Mouse (Mus musculus): ENCODE measurements around the gene Gm4559. TPM values are rescaled to one million over a fixed set of nuclear protein-coding genes. Genes with fewer than 3 reads are reported as not detected.
"Not testable (repeated sequence)": the region's sequence is repeated elsewhere in the genome, so short reads cannot be mapped to it uniquely, and the experiment has no call there.

Gm4559 gene
- polyA plus RNA-seq, 1 experiment from 2014 or later: not detected

GRCm38 (mm10) chr7:142279291-142279690, 5.1 kb upstream of the Gm4559 start:
- ATAC-seq; H3K9me3 ChIP-seq (ENCODE audit: low read length); DNase-seq; H3K4me3 ChIP-seq (ENCODE audit: low read depth, low read length); H3K9ac ChIP-seq (replicated peaks); H3K4me1 ChIP-seq (ENCODE audit: insufficient read depth); H3K27ac ChIP-seq (ENCODE audit: low read depth); H3K36me3 ChIP-seq (replicated peaks; ENCODE audit: insufficient read depth, low read length); H3K4me2 ChIP-seq (ENCODE audit: low read depth, low read length): not testable (repeated sequence)
- peaks cover 13% of the 10 kb centered on the region; the same call in 1 of the 2 replicates for H3K27me3 ChIP-seq (ENCODE audit: insufficient read depth, low read length)
- WGBS (ENCODE audit: insufficient replicate concordance): 62% methylated on average over 1 of the region's 1 CpGs
- TF ChIP-seq CTCF (IDR thresholded peaks at IDR 0.05; ENCODE audit: low read depth): 0 out of 2 replicates have a peak, but pooled peaks have one; percentile 4

- H3K9ac ChIP-seq (replicated peaks); ATAC-seq; H3K4me3 ChIP-seq (ENCODE audit: low read depth, low read length); H3K4me2 ChIP-seq (ENCODE audit: low read depth, low read length); H3K36me3 ChIP-seq (replicated peaks; ENCODE audit: insufficient read depth, low read length); H3K27ac ChIP-seq (ENCODE audit: low read depth); H3K27me3 ChIP-seq (ENCODE audit: insufficient read depth, low read length); H3K9me3 ChIP-seq (ENCODE audit: low read length); H3K4me1 ChIP-seq (ENCODE audit: insufficient read depth): not testable (repeated sequence)
- TF ChIP-seq CTCF (IDR thresholded peaks at IDR 0.05; ENCODE audit: low read depth): peak; percentile 67
- DNase-seq: peak; percentile 65
- 0% methylated on average over 3 of the region's 3 CpGs for WGBS (ENCODE audit: insufficient replicate concordance)
Observed at GRCm38 (mm10) chr7:142278183-142278582, 4.0 kb upstream of the Gm4559 start.

GRCm38 (mm10) chr7:142258254-142258653, 15.9 kb downstream of the Gm4559 start, which contains the start of gene Gm2431:
Gm2431 (minus strand) TSS chr7:142258354.
- not testable (repeated sequence) for H3K36me3 ChIP-seq (replicated peaks; ENCODE audit: insufficient read depth, low read length); H3K4me1 ChIP-seq (ENCODE audit: insufficient read depth); H3K4me3 ChIP-seq (ENCODE audit: low read depth, low read length); H3K27ac ChIP-seq (ENCODE audit: low read depth); H3K27me3 ChIP-seq (ENCODE audit: insufficient read depth, low read length); ATAC-seq; H3K9ac ChIP-seq (replicated peaks); H3K4me2 ChIP-seq (ENCODE audit: low read depth, low read length); H3K9me3 ChIP-seq (ENCODE audit: low read length); DNase-seq
- WGBS (ENCODE audit: insufficient replicate concordance): 44% methylated on average over 1 of the region's 1 CpGs

- peak; percentile 22 for DNase-seq
- Histone ChIP-seq H3K27me3 (ENCODE audit: insufficient read depth, low read length) (no peaks in the 10 kb centered on the region), H3K4me2 (ENCODE audit: low read depth, low read length) (no peak overlapping the region), H3K27ac (ENCODE audit: low read depth) (no peak overlapping the region), H3K4me3 (ENCODE audit: low read depth, low read length) (no peak overlapping the region), H3K4me1 (ENCODE audit: insufficient read depth) (no peaks in the 10 kb centered on the region), H3K9ac (replicated peaks) (no peak overlapping the region), H3K36me3 (replicated peaks; ENCODE audit: insufficient read depth, low read length) (no peaks in the 10 kb centered on the region), H3K9me3 (ENCODE audit: low read length) (no peaks in the 10 kb centered on the region)
- 0% methylated on average over 2 of the region's 2 CpGs for WGBS (ENCODE audit: insufficient replicate concordance)
- ATAC-seq: no peak
- peak; percentile 64 for TF ChIP-seq CTCF (IDR thresholded peaks at IDR 0.05; ENCODE audit: low read depth)
- no peak for TF ChIP-seq EP300 (IDR thresholded peaks at IDR 0.05; ENCODE audit: low read depth)
Observed at GRCm38 (mm10) chr7:142255517-142255916, 18.6 kb downstream of the Gm4559 start.

GRCm38 (mm10) chr7:142249824-142250223, 24.3 kb downstream of the Gm4559 start:
- Histone ChIP-seq H3K36me3 (replicated peaks; ENCODE audit: insufficient read depth, low read length) (no peaks in the 10 kb centered on the region), H3K4me2 (ENCODE audit: low read depth, low read length) (no peak overlapping the region), H3K4me1 (ENCODE audit: insufficient read depth) (no peaks in the 10 kb centered on the region), H3K9me3 (ENCODE audit: low read length) (no peaks in the 10 kb centered on the region), H3K9ac (replicated peaks) (no peak overlapping the region), H3K27ac (ENCODE audit: low read depth) (no peak overlapping the region), H3K4me3 (ENCODE audit: low read depth, low read length) (no peak overlapping the region), H3K27me3 (ENCODE audit: insufficient read depth, low read length) (no peaks in the 10 kb centered on the region)
- 6% methylated on average over 1 of the region's 1 CpGs for WGBS (ENCODE audit: insufficient replicate concordance)
- ATAC-seq: no peak
- TF ChIP-seq CTCF (IDR thresholded peaks at IDR 0.05; ENCODE audit: low read depth): peak; percentile 54
- TF ChIP-seq EP300 (IDR thresholded peaks at IDR 0.05; ENCODE audit: low read depth): no peak
- DNase-seq: peak; percentile 16

- H3K9ac ChIP-seq (replicated peaks): no peak within 1 kb of the TSS
- no peaks in the 10 kb centered on the region for H3K4me1 ChIP-seq (ENCODE audit: insufficient read depth)
- WGBS (ENCODE audit: insufficient replicate concordance): 33% methylated on average over 2 of the region's 2 CpGs
- TF ChIP-seq EP300 (IDR thresholded peaks at IDR 0.05; ENCODE audit: low read depth) (no peak), CTCF (IDR thresholded peaks at IDR 0.05; ENCODE audit: low read depth) (no peak)
- no peak within 1 kb of the TSS for H3K27ac ChIP-seq (ENCODE audit: low read depth)
- no peaks in the 10 kb centered on the region for H3K9me3 ChIP-seq (ENCODE audit: low read length)
- ATAC-seq (no peak), DNase-seq (no peak)
- no peak within 1 kb of the TSS for H3K4me2 ChIP-seq (ENCODE audit: low read depth, low read length)
- no peaks in the 10 kb centered on the region for H3K27me3 ChIP-seq (ENCODE audit: insufficient read depth, low read length)
- H3K36me3 ChIP-seq (replicated peaks; ENCODE audit: insufficient read depth, low read length): no peaks in the 10 kb centered on the region
- no peak within 1 kb of the TSS for H3K4me3 ChIP-seq (ENCODE audit: low read depth, low read length)
Observed at GRCm38 (mm10) chr7:142240978-142241377, 33.2 kb downstream of the Gm4559 start, which contains the start of gene Gm40460. Gm40460 (minus strand) TSS chr7:142241078.

GRCm38 (mm10) chr7:142231540-142231939, 42.6 kb downstream of the Gm4559 start:
- H3K9me3 ChIP-seq (ENCODE audit: low read length): peaks cover 8% of the 10 kb centered on the region; the same call in 1 of the 2 replicates
- H3K9ac ChIP-seq (replicated peaks): no peak overlapping the region
- 25% methylated on average over 1 of the region's 1 CpGs for WGBS (ENCODE audit: insufficient replicate concordance)
- H3K4me1 ChIP-seq (ENCODE audit: insufficient read depth): no peaks in the 10 kb centered on the region
- H3K27ac ChIP-seq (ENCODE audit: low read depth): no peak overlapping the region
- DNase-seq (no peak), ATAC-seq (no peak)
- H3K4me2 ChIP-seq (ENCODE audit: low read depth, low read length): no peak overlapping the region
- H3K36me3 ChIP-seq (replicated peaks; ENCODE audit: insufficient read depth, low read length): no peaks in the 10 kb centered on the region
- TF ChIP-seq CTCF (IDR thresholded peaks at IDR 0.05; ENCODE audit: low read depth): no peak
- no peak for TF ChIP-seq EP300 (IDR thresholded peaks at IDR 0.05; ENCODE audit: low read depth)
- no peaks in the 10 kb centered on the region for H3K27me3 ChIP-seq (ENCODE audit: insufficient read depth, low read length)
- H3K4me3 ChIP-seq (ENCODE audit: low read depth, low read length): no peak overlapping the region

GRCm38 (mm10) chr7:142229871-142230270, 44.3 kb downstream of the Gm4559 start, which contains the start of gene Krtap5-5:
Krtap5-5 (minus strand) TSS chr7:142229971.
- not testable (repeated sequence) for H3K4me3 ChIP-seq (ENCODE audit: low read depth, low read length); H3K36me3 ChIP-seq (replicated peaks; ENCODE audit: insufficient read depth, low read length); ATAC-seq; DNase-seq; H3K27me3 ChIP-seq (ENCODE audit: insufficient read depth, low read length); H3K4me1 ChIP-seq (ENCODE audit: insufficient read depth); H3K4me2 ChIP-seq (ENCODE audit: low read depth, low read length); H3K9ac ChIP-seq (replicated peaks); H3K9me3 ChIP-seq (ENCODE audit: low read length); H3K27ac ChIP-seq (ENCODE audit: low read depth)
- 39% methylated on average over 3 of the region's 3 CpGs for WGBS (ENCODE audit: insufficient replicate concordance)

All from liver, postnatal 0 days (tissue).